Mouse (Mus musculus): ENCODE results near the gene Postn.

Gene Postn

GRCm38 (mm10) chr3:54412885-54413583, 52.1 kb downstream of the Postn start:
- in situ Hi-C loops (cut with MboI; ENCODE audit: low pct_unique_long_range_greater_than_20kb in 1 of 2, low sequenced_read_pairs in 2 of 2, unreplicated experiment in 1 of 2): no loop called here

DNA sequence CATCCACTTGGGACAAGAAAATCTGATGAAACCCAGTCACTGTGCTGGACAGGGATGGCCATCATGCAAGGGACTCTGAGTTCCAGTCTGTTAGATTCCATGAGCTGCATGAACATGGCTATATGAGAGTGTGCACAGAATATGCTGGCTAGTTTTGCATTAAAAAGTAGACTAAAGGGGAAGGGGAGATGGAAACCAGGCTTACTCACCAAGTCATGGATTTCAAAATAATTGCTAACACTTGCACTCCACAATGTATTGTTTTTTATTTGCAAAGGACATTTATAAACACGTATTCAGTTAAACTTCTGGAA, 52.6 kb downstream of the Postn start:
- in situ Hi-C loops (cut with MboI; ENCODE audit: low pct_unique_long_range_greater_than_20kb in 1 of 2, low sequenced_read_pairs in 2 of 2, unreplicated experiment in 1 of 2): no loop called here

DNA sequence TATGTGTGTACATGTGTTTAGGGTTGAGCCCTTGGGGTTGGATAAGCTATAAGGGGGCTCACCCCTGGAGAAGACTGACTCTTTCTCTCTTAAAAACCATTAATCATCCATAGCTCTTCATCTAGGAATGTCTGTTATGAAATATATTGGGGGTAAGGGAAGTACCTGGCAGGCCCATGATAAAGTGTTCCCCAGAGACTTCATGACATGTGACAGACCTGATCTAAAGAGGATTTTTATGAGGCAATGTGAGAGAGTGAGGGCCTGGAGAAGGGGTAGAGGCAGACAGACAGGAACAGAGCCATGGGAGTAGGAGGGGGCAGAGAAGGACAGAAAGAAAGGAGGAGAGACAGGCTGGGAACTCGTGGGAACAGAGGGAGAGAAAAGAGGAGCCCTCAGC, 53.5 kb downstream of the Postn start:
- in situ Hi-C loops (cut with MboI; ENCODE audit: low pct_unique_long_range_greater_than_20kb in 1 of 2, low sequenced_read_pairs in 2 of 2, unreplicated experiment in 1 of 2): no loop called here

GRCm38 (mm10) chr3:54417833-54418386, 57.0 kb downstream of the Postn start:
- in situ Hi-C loops (cut with MboI; ENCODE audit: low pct_unique_long_range_greater_than_20kb in 1 of 2, low sequenced_read_pairs in 2 of 2, unreplicated experiment in 1 of 2): no loop called here

GRCm38 (mm10) chr3:54420189-54420928, 59.5 kb downstream of the Postn start:
- in situ Hi-C loops (cut with MboI; ENCODE audit: low pct_unique_long_range_greater_than_20kb in 1 of 2, low sequenced_read_pairs in 2 of 2, unreplicated experiment in 1 of 2): no loop called here

GRCm38 (mm10) chr3:54420983-54421382, 60.1 kb downstream of the Postn start:
- in situ Hi-C loops (cut with MboI; ENCODE audit: low pct_unique_long_range_greater_than_20kb in 1 of 2, low sequenced_read_pairs in 2 of 2, unreplicated experiment in 1 of 2): no loop called here

- in situ Hi-C loops (cut with MboI; ENCODE audit: low pct_unique_long_range_greater_than_20kb in 1 of 2, low sequenced_read_pairs in 2 of 2, unreplicated experiment in 1 of 2): no loop called here
These were observed 60.8 kb downstream of the Postn start for GRCm38 (mm10) chr3:54421666-54422065.

DNA sequence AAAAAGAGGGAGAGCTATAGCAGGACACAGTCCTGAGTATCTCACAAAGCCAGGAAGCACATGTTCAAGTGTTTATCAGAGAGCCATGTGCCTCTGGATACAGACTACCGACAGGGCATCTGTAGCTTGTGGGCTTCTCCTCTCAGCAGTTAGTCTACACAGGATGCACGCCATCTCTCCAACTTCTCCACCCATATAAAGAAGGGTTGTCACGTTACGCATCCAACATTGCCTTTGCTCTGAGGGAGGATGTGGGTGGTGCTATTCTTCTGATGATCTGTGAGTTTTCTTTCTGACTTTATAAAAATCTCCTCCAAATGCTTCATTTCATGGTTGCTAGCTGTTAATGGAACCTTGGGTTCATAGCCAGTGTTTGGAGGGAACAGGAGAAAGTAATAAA, 63.2 kb downstream of the Postn start:
- in situ Hi-C loops (cut with MboI; ENCODE audit: low pct_unique_long_range_greater_than_20kb in 1 of 2, low sequenced_read_pairs in 2 of 2, unreplicated experiment in 1 of 2): no loop called here

DNA sequence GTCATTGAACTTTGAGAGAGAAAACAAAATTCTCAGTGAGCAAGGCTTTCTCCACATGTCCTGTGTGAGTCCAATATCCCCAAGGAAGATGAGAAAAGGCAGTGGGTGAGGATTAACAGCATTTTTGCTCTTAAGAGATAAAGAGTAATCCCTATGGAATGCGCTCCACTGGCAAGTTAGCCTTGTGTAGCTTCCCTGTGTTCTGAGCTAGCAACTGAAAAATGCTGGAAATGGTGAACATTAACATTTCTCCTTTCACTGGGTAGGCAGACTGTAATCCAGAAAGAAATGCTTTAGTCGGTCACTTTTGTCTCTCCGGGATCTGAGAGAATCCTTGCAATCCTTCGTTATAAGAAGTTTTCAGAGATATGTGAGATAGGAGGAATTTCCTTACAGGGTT, 70.8 kb downstream of the Postn start:
- in situ Hi-C loops (cut with MboI; ENCODE audit: low pct_unique_long_range_greater_than_20kb in 1 of 2, low sequenced_read_pairs in 2 of 2, unreplicated experiment in 1 of 2): no loop called here

DNA sequence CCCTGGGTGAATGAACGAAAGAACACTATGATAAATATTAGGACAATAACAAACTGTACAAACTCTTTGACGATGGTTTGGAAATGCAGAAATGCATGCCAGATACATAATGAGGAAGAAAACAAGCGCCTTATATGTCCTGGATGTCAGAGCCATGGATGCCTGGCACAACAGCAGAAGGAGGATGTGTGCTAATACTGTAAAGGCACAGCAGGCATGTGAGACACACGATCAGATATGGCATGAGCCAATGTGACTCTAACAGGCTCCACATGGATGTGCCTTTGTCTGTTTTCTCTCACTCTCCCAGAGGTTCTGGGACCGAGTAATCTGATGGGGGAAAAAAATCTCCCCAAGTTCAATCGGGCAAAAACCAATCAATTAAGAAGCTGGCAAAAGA, 71.3 kb downstream of the Postn start:
- in situ Hi-C loops (cut with MboI; ENCODE audit: low pct_unique_long_range_greater_than_20kb in 1 of 2, low sequenced_read_pairs in 2 of 2, unreplicated experiment in 1 of 2): no loop called here

GRCm38 (mm10) chr3:54432605-54433004, 71.7 kb downstream of the Postn start:
- in situ Hi-C loops (cut with MboI; ENCODE audit: low pct_unique_long_range_greater_than_20kb in 1 of 2, low sequenced_read_pairs in 2 of 2, unreplicated experiment in 1 of 2): no loop called here

GRCm38 (mm10) chr3:54434571-54434970, 73.7 kb downstream of the Postn start:
- in situ Hi-C loops (cut with MboI; ENCODE audit: low pct_unique_long_range_greater_than_20kb in 1 of 2, low sequenced_read_pairs in 2 of 2, unreplicated experiment in 1 of 2): no loop called here

DNA sequence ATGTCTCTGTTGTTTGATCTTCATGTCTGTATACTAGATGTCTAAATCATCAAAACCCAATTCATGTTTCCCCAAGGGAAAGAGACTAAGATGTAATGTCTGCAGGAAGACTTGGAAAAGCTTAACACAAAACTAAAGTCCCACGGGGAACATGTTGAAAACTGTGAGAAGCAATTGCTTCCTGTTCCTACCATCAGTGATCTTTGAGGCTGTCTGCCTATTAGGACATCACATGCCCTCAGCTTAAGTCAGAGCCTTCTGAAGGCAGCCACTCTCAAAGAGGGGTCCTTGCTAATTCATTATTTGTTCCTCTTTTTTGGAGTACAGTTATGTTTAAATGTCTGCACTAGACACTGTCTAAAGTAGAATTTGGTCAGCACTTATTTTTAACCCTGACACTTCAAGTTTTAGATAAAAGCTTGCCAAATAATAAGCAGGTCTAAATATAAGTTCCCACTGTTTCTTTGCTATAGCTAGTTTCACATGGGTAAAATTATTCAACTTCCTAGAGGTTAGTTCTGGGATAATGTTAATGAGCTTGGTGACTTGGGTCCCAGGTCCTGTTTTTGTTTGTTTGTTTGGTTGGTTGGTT, 75.6 kb downstream of the Postn start:
- in situ Hi-C loops (cut with MboI; ENCODE audit: low pct_unique_long_range_greater_than_20kb in 1 of 2, low sequenced_read_pairs in 2 of 2, unreplicated experiment in 1 of 2): no loop called here

Measured in mouse embryonic stem cell (cell line).